Mouse (Mus musculus) limb, embryonic 14.5 days (tissue): Measurements from ENCODE around the gene Fig4. TPM values are rescaled to one million over a fixed set of nuclear protein-coding genes. Genes with fewer than 3 reads are reported as not detected.

Source experiments
- ATAC-seq: fragments of 200-750 bp; cut with Nextera tagmentation; 2 replicates; pipeline ENCODE4 v1.8.0; 2017; ENCODE audit warnings: low read depth, moderate number of reproducible peaks, moderate TSS enrichment; ENCODE audit not compliant: low FRiP score
- DNase-seq: peaks from one replicate; pipeline ENCODE4 v3.0.0-alpha.2; 2015; ENCODE audit warnings: low spot score
- H3K27ac ChIP-seq: fragments of 300-500 bp; sonication (generic); replicated peaks from 2 replicates; pipeline ENCODE4 v1.5.1; 2014; ENCODE audit warnings: low read depth, mild to moderate bottlenecking, low read length, moderate library complexity, mixed read lengths
- H3K27me3 ChIP-seq: fragments of 300-500 bp; sonication (generic); 2 replicates; pipeline ENCODE4 v1.6.1; 2014; ENCODE audit warnings: low read length, mixed read lengths; ENCODE audit not compliant: control insufficient read depth, insufficient read depth
- H3K36me3 ChIP-seq: fragments of 300-500 bp; sonication (generic); 2 replicates; pipeline ENCODE4 v1.6.1; 2014; ENCODE audit warnings: mild to moderate bottlenecking, low read length, moderate library complexity, mixed read lengths; ENCODE audit not compliant: control insufficient read depth, insufficient read depth
- H3K4me1 ChIP-seq: fragments of 300-500 bp; sonication (generic); 2 replicates; pipeline ENCODE4 v1.6.1; 2014; ENCODE audit warnings: antibody characterized with exemption, low read length, mixed read lengths; ENCODE audit not compliant: control insufficient read depth, insufficient read depth
- H3K4me2 ChIP-seq: fragments of 300-500 bp; sonication (generic); replicated peaks from 2 replicates; pipeline ENCODE4 v1.6.1; 2014; ENCODE audit warnings: low read depth, mild to moderate bottlenecking, low read length, moderate library complexity; ENCODE audit not compliant: severe bottlenecking
- H3K4me3 ChIP-seq: fragments of 300-500 bp; sonication (generic); replicated peaks from 2 replicates; pipeline ENCODE4 v1.5.1; 2014; ENCODE audit warnings: low read length
- H3K9ac ChIP-seq: fragments of 300-500 bp; sonication (generic); 2 replicates; pipeline ENCODE4 v1.6.1; 2014; ENCODE audit warnings: mild to moderate bottlenecking, low read depth, low read length, moderate library complexity; ENCODE audit not compliant: severe bottlenecking
- H3K9me3 ChIP-seq: fragments of 300-500 bp; sonication (generic); 2 replicates; pipeline ENCODE4 v1.6.1; 2016; ENCODE audit warnings: low read length; ENCODE audit not compliant: control insufficient read depth
- POLR2A ChIP-seq: fragments of 200-500 bp; IDR thresholded peaks from 2 replicates; pipeline ENCODE4 v1.8.0; 2012; ENCODE audit warnings: inconsistent platforms, mild to moderate bottlenecking, moderate library complexity, borderline replicate concordance; ENCODE audit not compliant: insufficient read depth, insufficient read length; ENCODE audit errors: extremely low read depth
- WGBS: fragments of 180-500 bp; shearing (Covaris S2); extraction: QIAGEN DNeasy Blood & Tissue Kit; methylation state at CpG from one replicate; pipeline ENCODE4 v1.1.7; 2014; 5-methylcytosine and 5-hydroxymethylcytosine counted together
- polyA plus RNA-seq, 2 experiments: library from polyadenylated mRNA; depleted of rRNA in 1 of 2; stranded (reverse) in 1 of 2; unstranded in 1 of 2; fragments of >200 nt; fragmentation: Nextera tagmentation in 1 of 2; extraction: Ambion mirVana in 1 of 2; gene quantifications; 2 replicates each; pipeline versions ENCODE4 v1.2.1 to v1.2.3; 2012 to 2014

Fig4 gene
- polyA plus RNA-seq, 2 experiments: 9.5 to 18.8 TPM

GRCm38 (mm10) chr10:41221204-41221603 is 81.9 kb downstream of the Fig4 start:
- Histone ChIP-seq H3K4me2 (no peak overlapping the region), H3K9ac (no peak overlapping the region), H3K36me3 (no peaks in the 10 kb centered on the region), H3K27ac (no peak overlapping the region), H3K9me3 (no peaks in the 10 kb centered on the region), H3K27me3 (no peaks in the 10 kb centered on the region), H3K4me1 (no peaks in the 10 kb centered on the region), H3K4me3 (no peak overlapping the region)
- WGBS: 82% methylated on average over 4 of the region's 4 CpGs
- DNase-seq: no peak
- no peak for ATAC-seq
- no peak for TF ChIP-seq POLR2A

GRCm38 (mm10) chr10:41218897-41219296 is 84.2 kb downstream of the Fig4 start:
- no peaks in the 10 kb centered on the region for H3K4me1 ChIP-seq
- H3K4me3 ChIP-seq: no peak overlapping the region
- 85% methylated on average over 10 of the region's 10 CpGs for WGBS
- H3K27ac ChIP-seq: no peak overlapping the region
- H3K4me2 ChIP-seq: no peak overlapping the region
- H3K27me3 ChIP-seq: no peaks in the 10 kb centered on the region
- no peaks in the 10 kb centered on the region for H3K36me3 ChIP-seq
- H3K9ac ChIP-seq: no peak overlapping the region
- DNase-seq (no peak), ATAC-seq (no peak)
- H3K9me3 ChIP-seq: no peaks in the 10 kb centered on the region
- no peak for TF ChIP-seq POLR2A

GRCm38 (mm10) chr10:41214083-41214482 is 89.0 kb downstream of the Fig4 start:
- H3K36me3 ChIP-seq: no peaks in the 10 kb centered on the region
- H3K4me2 ChIP-seq: no peak overlapping the region
- no peak for TF ChIP-seq POLR2A
- H3K9me3 ChIP-seq: no peaks in the 10 kb centered on the region
- ATAC-seq: no peak
- H3K9ac ChIP-seq: no peak overlapping the region
- no peak overlapping the region for H3K27ac ChIP-seq
- DNase-seq: no peak
- no peak overlapping the region for H3K4me3 ChIP-seq
- 88% methylated on average over 3 of the region's 3 CpGs for WGBS
- no peaks in the 10 kb centered on the region for H3K4me1 ChIP-seq
- H3K27me3 ChIP-seq: no peaks in the 10 kb centered on the region

- H3K9ac ChIP-seq: no peak overlapping the region
- H3K9me3 ChIP-seq: no peaks in the 10 kb centered on the region
- ATAC-seq (no peak), DNase-seq (no peak)
- H3K4me3 ChIP-seq: no peak overlapping the region
- H3K27me3 ChIP-seq: no peaks in the 10 kb centered on the region
- WGBS: 67% methylated on average over 4 of the region's 4 CpGs
- no peak for TF ChIP-seq POLR2A
- H3K4me2 ChIP-seq: no peak overlapping the region
- H3K36me3 ChIP-seq: no peaks in the 10 kb centered on the region
- H3K27ac ChIP-seq: no peak overlapping the region
- H3K4me1 ChIP-seq: no peaks in the 10 kb centered on the region
Observed at GRCm38 (mm10) chr10:41209538-41209937, 93.5 kb downstream of the Fig4 start.

- no peak for TF ChIP-seq POLR2A
- H3K4me3 ChIP-seq: no peak overlapping the region
- DNase-seq (peak; percentile 40), ATAC-seq (no peak)
- no peaks in the 10 kb centered on the region for H3K4me1 ChIP-seq
- no peak overlapping the region for H3K4me2 ChIP-seq
- H3K27me3 ChIP-seq: no peaks in the 10 kb centered on the region
- H3K9ac ChIP-seq: no peak overlapping the region
- 67% methylated on average over 6 of the region's 6 CpGs for WGBS
- H3K36me3 ChIP-seq: no peaks in the 10 kb centered on the region
- H3K27ac ChIP-seq: no peak overlapping the region
- H3K9me3 ChIP-seq: no peaks in the 10 kb centered on the region
Observed at GRCm38 (mm10) chr10:41208860-41209377, 94.1 kb downstream of the Fig4 start.

GRCm38 (mm10) chr10:41205647-41206046 is 97.4 kb downstream of the Fig4 start:
- H3K9me3 ChIP-seq: no peaks in the 10 kb centered on the region
- no peaks in the 10 kb centered on the region for H3K4me1 ChIP-seq
- no peak overlapping the region for H3K27ac ChIP-seq
- H3K4me3 ChIP-seq: no peak overlapping the region
- H3K9ac ChIP-seq: no peak overlapping the region
- no peak overlapping the region for H3K4me2 ChIP-seq
- TF ChIP-seq POLR2A: no peak
- ATAC-seq (no peak), DNase-seq (no peak)
- H3K27me3 ChIP-seq: no peaks in the 10 kb centered on the region
- no peaks in the 10 kb centered on the region for H3K36me3 ChIP-seq
- 81% methylated on average over 2 of the region's 2 CpGs for WGBS
